Mouse (Mus musculus) neural tube, embryonic 11.5 days (tissue): ENCODE measurements around the gene Aamdc. TPM values are rescaled to one million over a fixed set of nuclear protein-coding genes. Genes with fewer than 3 reads are reported as not detected.
A peak's percentile ranks its signal among the peaks of the same experiment; 100 is the strongest.

ENCODE experiments used
- ATAC-seq: fragments of 200-750 bp; cut with Nextera tagmentation; 2 replicates; pipeline ENCODE4 v1.8.0; 2017; ENCODE audit warnings: moderate number of reproducible peaks, mild to moderate bottlenecking, moderate TSS enrichment, moderate library complexity; ENCODE audit not compliant: insufficient read depth, low FRiP score, low TSS enrichment
- DNase-seq: peaks from one replicate; pipeline ENCODE4 v3.0.0-alpha.2; 2015; ENCODE audit warnings: low spot score
- H3K27ac ChIP-seq: fragments of 300-500 bp; sonication (generic); 2 replicates; pipeline ENCODE4 v1.5.1; 2014; ENCODE audit warnings: low read depth, mild to moderate bottlenecking, low read length
- H3K27me3 ChIP-seq: fragments of 300-500 bp; sonication (generic); 2 replicates; pipeline ENCODE4 v1.6.1; 2014; ENCODE audit warnings: mild to moderate bottlenecking, low read length, mixed read lengths; ENCODE audit not compliant: control insufficient read depth, insufficient read depth
- H3K36me3 ChIP-seq: fragments of 300-500 bp; sonication (generic); 2 replicates; pipeline ENCODE4 v1.6.1; 2014; ENCODE audit warnings: mild to moderate bottlenecking, low read length, moderate library complexity, mixed read lengths; ENCODE audit not compliant: control insufficient read depth, insufficient read depth
- H3K4me1 ChIP-seq: fragments of 300-500 bp; sonication (generic); 2 replicates; pipeline ENCODE4 v1.6.1; 2014; ENCODE audit warnings: low read length, mixed read lengths; ENCODE audit not compliant: control insufficient read depth, insufficient read depth
- H3K4me2 ChIP-seq: fragments of 300-500 bp; sonication (generic); 2 replicates; pipeline ENCODE4 v1.6.1; 2014; ENCODE audit warnings: low read depth, mild to moderate bottlenecking, moderate library complexity
- H3K4me3 ChIP-seq: fragments of 300-500 bp; sonication (generic); 2 replicates; pipeline ENCODE4 v1.5.1; 2014; ENCODE audit warnings: low read depth, low read length
- H3K9ac ChIP-seq: fragments of 300-500 bp; sonication (generic); 2 replicates; pipeline ENCODE4 v1.6.1; 2014; ENCODE audit warnings: mild to moderate bottlenecking, low read length
- H3K9me3 ChIP-seq: fragments of 300-500 bp; sonication (generic); 2 replicates; pipeline ENCODE4 v1.6.1; 2016; ENCODE audit warnings: low read length; ENCODE audit not compliant: control insufficient read depth
- WGBS: fragments of 180-500 bp; shearing (Covaris S2); extraction: QIAGEN DNeasy Blood & Tissue Kit; methylation state at CpG from one replicate; pipeline ENCODE4 v1.1.7; 2014; 5-methylcytosine and 5-hydroxymethylcytosine counted together
- polyA plus RNA-seq: library from polyadenylated mRNA; unstranded; fragments of >200 nt; fragmentation: Nextera tagmentation; extraction: Ambion mirVana; gene quantifications from 2 replicates; pipeline ENCODE4 v1.2.1, GENCODE M21; 2014

Aamdc gene
- polyA plus RNA-seq, 1 experiment from 2014 or later = 41.1 TPM

- DNase-seq (no peak), ATAC-seq (no peak)
- Histone ChIP-seq H3K4me2 (no peak overlapping the region), H3K27ac (no peak overlapping the region), H3K4me3 (no peak overlapping the region), H3K4me1 (no peaks in the 10 kb centered on the region), H3K9ac (no peak overlapping the region), H3K9me3 (no peaks in the 10 kb centered on the region), H3K36me3 (no peaks in the 10 kb centered on the region), H3K27me3 (no peaks in the 10 kb centered on the region)
- WGBS = 83% methylated on average over 5 of the region's 5 CpGs
Measured at GRCm38 (mm10) chr7:97588506-97588905, 9.2 kb upstream of the Aamdc start.

DNA sequence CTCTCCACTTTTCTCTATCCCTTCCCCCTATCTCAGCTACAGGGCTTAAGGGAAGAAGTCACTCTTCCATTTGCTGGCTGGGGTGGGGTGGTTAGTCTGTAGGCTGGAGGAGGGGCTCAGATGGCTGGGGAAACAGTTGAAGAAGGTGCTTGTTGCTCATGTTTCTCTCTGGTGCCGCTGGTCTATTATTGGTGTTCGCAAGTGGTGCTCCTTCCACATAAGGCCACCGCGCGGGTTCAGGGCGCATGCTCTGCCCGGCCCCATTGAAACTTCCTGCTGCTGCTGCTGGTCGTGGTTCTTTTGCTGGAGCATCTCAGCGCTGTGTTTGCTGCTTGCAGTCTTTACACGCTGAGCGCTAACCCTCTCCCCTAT lies 1.5 kb upstream of the Aamdc start:
- peak overlapping the region; percentile 100 for H3K9ac ChIP-seq
- peak overlapping the region; percentile 91 for H3K27ac ChIP-seq
- DNase-seq (peak; percentile 87), ATAC-seq (peak; percentile 56)
- H3K27me3 ChIP-seq = no peaks in the 10 kb centered on the region
- H3K4me1 ChIP-seq = 0 out of 2 replicates have a peak, but pooled peaks cover 4% of the 10 kb centered on the region
- H3K4me2 ChIP-seq = peak overlapping the region; percentile 63
- peak overlapping the region; percentile 100 for H3K4me3 ChIP-seq
- no peaks in the 10 kb centered on the region for H3K9me3 ChIP-seq
- WGBS = 0% methylated on average over 11 of the region's 11 CpGs
- no peaks in the 10 kb centered on the region for H3K36me3 ChIP-seq

GRCm38 (mm10) chr7:97579976-97580842 lies 912 bp upstream of the Aamdc start:
- Histone ChIP-seq H3K27me3 (no peaks in the 10 kb centered on the region), H3K36me3 (no peaks in the 10 kb centered on the region), H3K4me3 (peak overlapping the region; percentile 100), H3K4me1 (0 out of 2 replicates have a peak, but pooled peaks cover 4% of the 10 kb centered on the region), H3K9ac (peak overlapping the region; percentile 100), H3K4me2 (peak overlapping the region; percentile 63), H3K9me3 (no peaks in the 10 kb centered on the region), H3K27ac (peak overlapping the region; percentile 91)
- peak; percentile 45 for ATAC-seq
- DNase-seq = peak; percentile 65
- WGBS = 1% methylated on average over 59 of the region's 65 CpGs

GRCm38 (mm10) chr7:97578361-97579066 lies 783 bp downstream of the Aamdc start:
- ATAC-seq = no peak
- no peaks in the 10 kb centered on the region for H3K27me3 ChIP-seq
- H3K36me3 ChIP-seq = no peaks in the 10 kb centered on the region
- 35% methylated on average over 8 of the region's 8 CpGs for WGBS
- H3K4me1 ChIP-seq = 0 out of 2 replicates have a peak, but pooled peaks cover 4% of the 10 kb centered on the region
- H3K9me3 ChIP-seq = no peaks in the 10 kb centered on the region
- DNase-seq = peak; percentile 33
- peak overlapping the region; percentile 100 for H3K4me3 ChIP-seq
- H3K9ac ChIP-seq = peak overlapping the region; percentile 64; the same call in 1 of the 2 replicates
- H3K4me2 ChIP-seq = peak overlapping the region; percentile 63
- H3K27ac ChIP-seq = no peak overlapping the region

DNA sequence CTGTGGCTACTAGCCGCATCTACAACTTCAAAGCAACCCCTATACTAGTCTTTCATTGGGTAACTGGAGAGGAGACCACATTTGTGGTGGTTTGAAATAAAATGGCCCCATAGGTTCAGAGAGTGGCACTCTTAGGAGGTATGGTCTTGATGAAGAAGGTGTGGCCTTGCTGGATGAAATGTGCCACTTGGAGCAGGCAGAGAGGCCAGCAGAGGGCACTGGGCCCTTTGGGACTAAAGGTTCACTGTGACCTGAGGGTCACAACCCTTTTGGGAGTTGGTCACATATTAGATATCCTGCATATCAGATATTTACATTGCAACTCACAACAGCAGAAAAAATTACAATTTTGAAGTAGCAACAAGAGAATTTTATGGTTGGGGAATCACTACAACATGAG lies 8.9 kb downstream of the Aamdc start:
- DNase-seq (no peak), ATAC-seq (no peak)
- Histone ChIP-seq H3K4me3 (no peak overlapping the region), H3K9ac (no peak overlapping the region), H3K36me3 (no peaks in the 10 kb centered on the region), H3K4me2 (no peak overlapping the region), H3K9me3 (no peaks in the 10 kb centered on the region), H3K27ac (no peak overlapping the region), H3K4me1 (no peaks in the 10 kb centered on the region), H3K27me3 (no peaks in the 10 kb centered on the region)
- 88% methylated on average over 1 of the region's 1 CpGs for WGBS

- no peak for ATAC-seq
- Histone ChIP-seq H3K36me3 (no peaks in the 10 kb centered on the region), H3K27ac (no peak overlapping the region), H3K27me3 (no peaks in the 10 kb centered on the region), H3K4me2 (no peak overlapping the region), H3K9ac (no peak overlapping the region), H3K4me1 (no peaks in the 10 kb centered on the region), H3K4me3 (no peak overlapping the region), H3K9me3 (no peaks in the 10 kb centered on the region)
- DNase-seq = no peak
- 83% methylated on average over 4 of the region's 4 CpGs for WGBS
Measured at GRCm38 (mm10) chr7:97569372-97569771, 9.9 kb downstream of the Aamdc start.

DNA sequence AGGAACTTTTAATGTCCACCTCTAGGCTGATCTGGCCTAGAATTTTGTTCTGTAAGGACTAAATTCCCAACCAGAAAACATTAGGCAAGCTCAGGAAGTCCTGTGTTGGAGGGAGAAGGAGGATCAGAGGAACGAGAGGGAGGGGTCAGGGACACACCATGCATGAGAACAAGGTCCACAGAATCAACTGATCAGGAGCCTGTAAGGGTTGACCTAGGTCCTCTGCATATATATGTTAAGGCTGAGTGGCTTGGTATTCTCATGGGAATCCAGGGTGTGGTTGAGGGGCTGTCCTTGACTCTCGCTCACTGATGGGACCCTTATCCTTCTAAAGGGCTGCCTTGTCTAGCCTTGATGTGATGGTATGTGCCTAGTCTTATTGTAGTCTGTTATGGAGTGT lies 15.7 kb downstream of the Aamdc start:
- 86% methylated on average over 2 of the region's 2 CpGs for WGBS
- no peak overlapping the region for H3K4me2 ChIP-seq

GRCm38 (mm10) chr7:97550673-97551072 lies 28.6 kb downstream of the Aamdc start:
- Histone ChIP-seq H3K36me3 (no peaks in the 10 kb centered on the region), H3K27me3 (no peaks in the 10 kb centered on the region), H3K4me2 (no peak overlapping the region), H3K9me3 (no peaks in the 10 kb centered on the region), H3K4me3 (no peak overlapping the region), H3K4me1 (no peaks in the 10 kb centered on the region), H3K27ac (no peak overlapping the region), H3K9ac (no peak overlapping the region)
- WGBS = 90% methylated on average over 9 of the region's 9 CpGs
- DNase-seq = no peak
- no peak for ATAC-seq

More for the DNA sequence above, 15.7 kb downstream of the Aamdc start:
- no peaks in the 10 kb centered on the region for H3K36me3 ChIP-seq
- no peaks in the 10 kb centered on the region for H3K4me1 ChIP-seq
- no peak overlapping the region for H3K9ac ChIP-seq
- H3K27ac ChIP-seq = no peak overlapping the region
- no peak for DNase-seq
- H3K4me3 ChIP-seq = no peak overlapping the region
- no peaks in the 10 kb centered on the region for H3K9me3 ChIP-seq
- no peak for ATAC-seq
- H3K27me3 ChIP-seq = no peaks in the 10 kb centered on the region
